Mouse (Mus musculus): ENCODE results near the gene Slc37a4. TPM values are rescaled to one million over a fixed set of nuclear protein-coding genes. Genes with fewer than 3 reads are reported as not detected.
"Not testable (repeated sequence)": the region's sequence is repeated elsewhere in the genome, so short reads cannot be mapped to it uniquely, and the experiment has no call there.

Slc37a4 gene
- polyA plus RNA-seq, 1 experiment from 2014 or later, result 36.1 TPM

GRCm38 (mm10) chr9:44376141-44376540 lies 20.5 kb upstream of the Slc37a4 start:
- no peaks in the 10 kb centered on the region for H3K9me3 ChIP-seq
- H3K4me1 ChIP-seq, result peaks cover 20% of the 10 kb centered on the region
- no peak overlapping the region for H3K27ac ChIP-seq (replicated peaks)
- no peak overlapping the region for H3K4me3 ChIP-seq
- ATAC-seq (replicated peaks), result no peak
- H3K36me3 ChIP-seq, result peaks cover 3% of the 10 kb centered on the region
- no peak overlapping the region for H3K4me2 ChIP-seq (replicated peaks)
- WGBS, result 87% methylated on average over 6 of the region's 6 CpGs
- no peak overlapping the region for H3K9ac ChIP-seq (replicated peaks)
- H3K27me3 ChIP-seq, result no peaks in the 10 kb centered on the region

- not testable (repeated sequence) for H3K27ac ChIP-seq (replicated peaks); H3K9me3 ChIP-seq; H3K9ac ChIP-seq (replicated peaks); H3K4me3 ChIP-seq; ATAC-seq (replicated peaks); H3K4me2 ChIP-seq (replicated peaks); H3K27me3 ChIP-seq
- WGBS, result 80% methylated on average over 2 of the region's 2 CpGs
- Histone ChIP-seq H3K4me1 (peaks cover 23% of the 10 kb centered on the region), H3K36me3 (peaks cover 15% of the 10 kb centered on the region)
Measured at GRCm38 (mm10) chr9:44377335-44377734, 19.3 kb upstream of the Slc37a4 start.

- WGBS, result 89% methylated on average over 5 of the region's 5 CpGs
- peak overlapping the region; percentile 84 for H3K4me2 ChIP-seq (replicated peaks)
- peak overlapping the region; percentile 89 for H3K4me3 ChIP-seq
- no peaks in the 10 kb centered on the region for H3K27me3 ChIP-seq
- peak overlapping the region; percentile 93 for H3K27ac ChIP-seq (replicated peaks)
- ATAC-seq (replicated peaks), result no peak
- H3K4me1 ChIP-seq, result peaks cover 23% of the 10 kb centered on the region
- peaks cover 24% of the 10 kb centered on the region for H3K36me3 ChIP-seq
- H3K9ac ChIP-seq (replicated peaks), result peak overlapping the region; percentile 93
- H3K9me3 ChIP-seq, result no peaks in the 10 kb centered on the region
Measured at GRCm38 (mm10) chr9:44378153-44378730, 18.4 kb upstream of the Slc37a4 start.

GRCm38 (mm10) chr9:44379054-44379834 lies 17.4 kb upstream of the Slc37a4 start, which contains the start of gene Hyou1:
TSS of gene Hyou1 (plus strand) at chr9:44379490.
- peaks cover 34% of the 10 kb centered on the region for H3K36me3 ChIP-seq
- WGBS, result under 1% methylated on average over 83 of the region's 83 CpGs
- H3K27me3 ChIP-seq, result no peaks in the 10 kb centered on the region

GRCm38 (mm10) chr9:44379862-44380261 lies 16.8 kb upstream of the Slc37a4 start:
- peak; percentile 44 for ATAC-seq (replicated peaks)
- Histone ChIP-seq H3K9ac (replicated peaks) (peak overlapping the region; percentile 93), H3K9me3 (no peaks in the 10 kb centered on the region), H3K4me1 (peaks cover 23% of the 10 kb centered on the region), H3K27me3 (no peaks in the 10 kb centered on the region), H3K36me3 (peaks cover 41% of the 10 kb centered on the region), H3K4me2 (replicated peaks) (peak overlapping the region; percentile 84), H3K4me3 (peak overlapping the region; percentile 89), H3K27ac (replicated peaks) (peak overlapping the region; percentile 87)
- WGBS, result 7% methylated on average over 15 of the region's 15 CpGs

More at GRCm38 (mm10) chr9:44379054-44379834, 17.4 kb upstream of the Slc37a4 start, which contains the start of gene Hyou1:
- Histone ChIP-seq H3K9me3 (no peaks in the 10 kb centered on the region), H3K9ac (replicated peaks) (peak within 1 kb of the TSS; percentile 93), H3K4me3 (peak within 1 kb of the TSS; percentile 89), H3K4me2 (replicated peaks) (peak within 1 kb of the TSS; percentile 84), H3K27ac (replicated peaks) (peak within 1 kb of the TSS; percentile 93), H3K4me1 (peaks cover 23% of the 10 kb centered on the region)
- peak; percentile 99 for ATAC-seq (replicated peaks)

DNA sequence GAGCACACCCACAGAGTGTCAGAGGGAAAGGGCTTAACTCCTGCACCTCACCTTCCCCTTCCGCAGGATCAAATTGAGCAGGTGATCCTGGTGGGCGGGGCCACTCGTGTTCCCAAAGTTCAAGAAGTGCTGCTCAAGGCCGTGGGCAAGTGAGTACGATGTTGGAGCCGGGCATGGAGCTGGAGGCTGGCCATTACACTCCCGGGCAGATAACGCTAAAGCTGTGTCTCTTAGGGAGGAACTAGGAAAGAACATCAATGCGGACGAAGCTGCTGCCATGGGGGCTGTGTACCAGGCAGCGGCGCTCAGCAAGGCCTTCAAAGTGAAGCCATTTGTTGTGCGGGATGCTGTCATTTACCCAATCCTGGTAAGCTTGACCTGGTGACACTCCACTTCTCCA lies 12.1 kb upstream of the Slc37a4 start:
- no peak for ATAC-seq (replicated peaks)
- Histone ChIP-seq H3K27ac (replicated peaks) (no peak overlapping the region), H3K27me3 (no peaks in the 10 kb centered on the region), H3K4me1 (peaks cover 17% of the 10 kb centered on the region), H3K4me2 (replicated peaks) (no peak overlapping the region), H3K4me3 (no peak overlapping the region), H3K36me3 (peaks cover 87% of the 10 kb centered on the region), H3K9ac (replicated peaks) (no peak overlapping the region), H3K9me3 (no peaks in the 10 kb centered on the region)
- 94% methylated on average over 13 of the region's 13 CpGs for WGBS

GRCm38 (mm10) chr9:44387221-44387620 lies 9.4 kb upstream of the Slc37a4 start:
- no peak for ATAC-seq (replicated peaks)
- Histone ChIP-seq H3K4me2 (replicated peaks) (no peak overlapping the region), H3K9me3 (no peaks in the 10 kb centered on the region), H3K27ac (replicated peaks) (no peak overlapping the region), H3K27me3 (no peaks in the 10 kb centered on the region), H3K9ac (replicated peaks) (no peak overlapping the region), H3K36me3 (peaks cover 87% of the 10 kb centered on the region), H3K4me3 (no peak overlapping the region), H3K4me1 (no peaks in the 10 kb centered on the region)
- 72% methylated on average over 3 of the region's 3 CpGs for WGBS

DNA sequence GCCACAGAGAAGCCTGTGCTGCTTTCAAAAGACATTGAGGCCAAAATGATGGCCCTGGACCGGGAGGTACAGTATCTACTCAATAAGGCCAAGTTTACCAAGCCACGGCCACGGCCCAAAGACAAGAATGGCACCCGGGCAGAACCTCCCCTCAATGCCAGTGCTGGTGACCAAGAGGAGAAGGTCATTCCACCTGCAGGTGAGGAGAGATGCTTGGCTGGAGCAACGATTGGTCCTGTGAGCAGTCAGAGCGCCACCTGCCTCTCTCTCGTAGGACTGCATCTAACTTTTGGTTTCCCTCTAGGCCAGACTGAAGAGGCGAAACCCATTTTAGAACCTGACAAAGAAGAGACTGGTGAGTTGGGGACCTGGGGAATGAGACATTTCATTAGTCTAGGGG lies 7.4 kb upstream of the Slc37a4 start:
- Histone ChIP-seq H3K36me3 (peaks cover 66% of the 10 kb centered on the region), H3K4me2 (replicated peaks) (no peak overlapping the region), H3K4me3 (no peak overlapping the region), H3K9ac (replicated peaks) (no peak overlapping the region), H3K9me3 (no peaks in the 10 kb centered on the region), H3K27ac (replicated peaks) (no peak overlapping the region), H3K27me3 (no peaks in the 10 kb centered on the region), H3K4me1 (no peaks in the 10 kb centered on the region)
- WGBS, result 60% methylated on average over 8 of the region's 8 CpGs
- ATAC-seq (replicated peaks), result no peak

GRCm38 (mm10) chr9:44391466-44391865 lies 5.2 kb upstream of the Slc37a4 start:
- Histone ChIP-seq H3K4me2 (replicated peaks) (no peak overlapping the region), H3K4me1 (no peaks in the 10 kb centered on the region), H3K27me3 (no peaks in the 10 kb centered on the region), H3K36me3 (peaks cover 44% of the 10 kb centered on the region), H3K9ac (replicated peaks) (no peak overlapping the region), H3K27ac (replicated peaks) (no peak overlapping the region), H3K9me3 (no peaks in the 10 kb centered on the region), H3K4me3 (no peak overlapping the region)
- no peak; the same call in 1 of the 2 replicates for ATAC-seq (replicated peaks)
- 40% methylated on average over 4 of the region's 4 CpGs for WGBS

GRCm38 (mm10) chr9:44398087-44398486 lies 1.4 kb downstream of the Slc37a4 start:
- Histone ChIP-seq H3K9ac (replicated peaks) (peak overlapping the region; percentile 37; the same call in 1 of the 2 replicates), H3K27me3 (no peaks in the 10 kb centered on the region), H3K9me3 (no peaks in the 10 kb centered on the region), H3K4me3 (peak overlapping the region; percentile 61), H3K4me1 (peaks cover 14% of the 10 kb centered on the region), H3K4me2 (replicated peaks) (peak overlapping the region; percentile 90), H3K36me3 (peaks cover 29% of the 10 kb centered on the region), H3K27ac (replicated peaks) (no peak overlapping the region)
- 17% methylated on average over 4 of the region's 4 CpGs for WGBS
- no peak for ATAC-seq (replicated peaks)

DNA sequence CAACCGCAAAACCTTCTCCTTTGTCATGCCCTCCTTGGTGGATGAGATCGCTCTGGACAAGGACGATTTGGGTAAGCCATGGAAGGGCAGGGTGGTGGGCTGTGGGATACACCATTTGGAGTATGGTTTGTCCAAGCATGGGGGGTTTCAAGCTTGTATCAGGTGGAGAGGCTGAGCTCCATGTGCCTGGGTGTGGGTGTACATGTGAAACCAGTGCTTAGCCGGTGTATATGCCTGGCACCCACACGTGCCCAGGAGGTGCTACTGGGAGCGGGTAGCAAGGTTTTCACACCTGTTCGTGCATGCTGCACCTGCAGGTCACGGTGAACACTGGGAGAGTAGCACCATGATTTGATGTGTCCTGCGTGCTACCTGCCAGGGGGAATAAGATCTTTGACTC lies 1.9 kb downstream of the Slc37a4 start:
- Histone ChIP-seq H3K4me1 (peaks cover 14% of the 10 kb centered on the region), H3K9me3 (no peaks in the 10 kb centered on the region), H3K36me3 (peaks cover 33% of the 10 kb centered on the region), H3K4me3 (peak overlapping the region; percentile 61; the same call in 1 of the 2 replicates), H3K9ac (replicated peaks) (no peak overlapping the region), H3K27me3 (no peaks in the 10 kb centered on the region), H3K27ac (replicated peaks) (no peak overlapping the region), H3K4me2 (replicated peaks) (peak overlapping the region; percentile 90; the same call in 1 of the 2 replicates)
- ATAC-seq (replicated peaks), result no peak
- 84% methylated on average over 9 of the region's 9 CpGs for WGBS

DNA sequence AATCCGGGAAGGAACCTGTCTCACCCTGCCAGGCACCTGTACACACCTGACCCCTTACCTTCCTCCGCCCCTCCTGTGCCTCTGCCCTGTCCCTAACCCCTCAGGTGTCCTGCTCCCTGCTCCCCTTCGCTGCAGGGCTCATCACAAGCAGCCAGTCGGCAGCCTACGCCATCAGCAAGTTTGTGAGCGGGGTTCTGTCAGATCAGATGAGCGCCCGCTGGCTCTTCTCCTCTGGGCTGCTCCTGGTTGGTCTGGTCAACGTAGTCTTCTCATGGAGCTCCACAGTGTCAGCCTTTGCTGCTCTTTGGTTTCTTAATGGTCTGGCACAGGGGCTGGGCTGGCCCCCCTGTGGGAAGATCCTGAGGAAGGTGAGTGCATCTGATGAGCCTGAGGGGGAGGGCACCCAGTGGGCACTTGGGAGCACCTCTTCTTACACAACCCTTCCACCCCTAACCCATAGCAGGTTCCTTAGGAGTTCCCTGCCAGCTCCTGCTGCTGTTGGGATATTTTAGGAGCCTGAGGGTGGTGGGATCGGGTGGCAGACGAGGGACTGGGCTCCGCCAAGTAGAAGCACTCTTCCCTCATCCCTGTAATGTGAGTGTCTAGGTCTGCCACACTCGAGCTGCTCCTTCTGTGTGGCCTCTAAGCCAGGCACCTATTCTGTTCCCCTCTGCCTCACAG lies 2.6 kb downstream of the Slc37a4 start:
- Histone ChIP-seq H3K4me2 (replicated peaks) (no peak overlapping the region), H3K27me3 (no peaks in the 10 kb centered on the region), H3K36me3 (peaks cover 40% of the 10 kb centered on the region), H3K9me3 (no peaks in the 10 kb centered on the region), H3K9ac (replicated peaks) (no peak overlapping the region), H3K27ac (replicated peaks) (no peak overlapping the region), H3K4me1 (peaks cover 14% of the 10 kb centered on the region), H3K4me3 (no peak overlapping the region)
- ATAC-seq (replicated peaks), result no peak
- WGBS, result 86% methylated on average over 13 of the region's 13 CpGs
